Mouse (Mus musculus) megakaryocyte, adult 5-6 weeks (primary cell): Measurements from ENCODE around the gene Polr2b. TPM values are rescaled to one million over a fixed set of nuclear protein-coding genes. Genes with fewer than 3 reads are reported as not detected.
A peak's percentile ranks its signal among the peaks of the same experiment; 100 is the strongest.

Experiments used
- ATAC-seq: 2 replicates; pipeline ENCODE4 v1.8.0; 2016; ENCODE audit warnings: mild to moderate bottlenecking, inconsistent platforms; ENCODE audit not compliant: poor library complexity, severe bottlenecking
- total RNA-seq, 2 experiments: library from RNA; stranded (forward) in 1 of 2; stranded (reverse) in 1 of 2; fragments of 153-499, 151-499 nt in 1 of 2; fragments of 221-1000, 200-1000 nt in 1 of 2; gene quantifications; 2 replicates each; pipeline versions ENCODE4 v1.2.3 to v1.2.4; 2015 to 2017

The Polr2b gene
- total RNA-seq, 2 experiments from 2014 or later, result 79.2 to 100 TPM

DNA sequence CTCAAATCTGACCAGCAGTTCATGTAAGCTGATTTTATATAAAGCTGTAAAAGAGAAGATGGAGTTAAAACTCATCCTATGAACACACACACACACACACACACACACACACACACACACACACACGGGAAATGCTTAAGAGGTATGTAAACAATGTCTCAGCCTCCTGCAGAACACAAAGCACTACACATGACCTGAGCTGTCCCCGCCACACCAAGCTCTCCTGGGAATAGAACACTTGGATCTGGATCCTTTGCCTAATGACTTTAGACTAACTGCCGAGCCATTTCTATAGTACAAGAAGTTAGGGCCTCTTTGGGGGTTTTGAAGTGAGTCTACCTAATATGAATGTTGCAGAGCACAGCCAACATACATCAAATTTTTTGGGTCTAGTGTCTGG lies 52.2 kb downstream of the Polr2b start:
- ATAC-seq, result no peak

DNA sequence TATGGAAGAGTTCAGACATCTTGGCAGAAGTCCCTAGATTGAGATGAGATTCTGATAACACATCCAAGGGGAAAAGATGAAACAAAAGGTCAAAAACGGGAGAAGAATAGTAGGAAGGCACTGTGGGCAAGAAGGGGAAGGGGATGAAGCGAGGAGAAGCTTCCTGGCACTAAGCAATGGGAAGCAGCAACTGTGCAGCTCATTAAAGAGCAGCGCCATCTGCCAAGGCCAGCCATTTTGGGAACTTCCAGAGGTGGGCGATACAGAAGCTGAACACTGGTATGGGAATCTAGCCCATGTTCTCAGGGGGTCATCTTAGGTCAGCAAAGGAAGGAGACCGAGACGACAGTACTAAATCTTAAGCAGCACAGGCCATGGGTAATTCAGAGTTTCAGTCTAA lies 53.7 kb downstream of the Polr2b start:
- ATAC-seq, result no peak

DNA sequence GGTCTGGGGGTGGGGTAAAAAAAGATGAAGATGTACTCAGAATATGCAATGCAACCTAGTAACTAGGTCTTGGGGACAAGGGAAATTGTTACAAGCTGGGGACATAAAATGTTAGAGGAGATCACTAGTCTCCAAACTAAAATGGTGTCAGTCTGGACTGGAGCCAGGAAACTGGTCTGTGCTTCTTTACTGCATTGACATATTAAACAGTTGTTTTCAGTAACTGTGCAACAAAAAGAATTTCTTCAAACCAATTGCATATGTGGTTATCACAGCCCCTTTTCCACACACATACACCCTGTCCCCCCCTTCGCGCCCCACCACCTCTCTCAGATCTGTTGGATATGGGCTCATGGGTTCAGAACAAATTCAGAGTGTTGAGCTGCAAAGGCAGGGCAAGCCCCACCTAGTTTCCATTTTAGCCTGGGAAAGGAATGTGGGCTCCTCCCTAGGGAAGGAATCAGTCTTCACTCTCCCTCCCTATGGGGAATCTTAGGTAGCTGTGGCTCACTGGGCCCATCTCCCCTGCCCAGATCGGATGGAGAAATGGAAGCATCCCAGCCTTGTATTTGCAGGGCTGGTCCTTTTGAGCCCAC lies 54.6 kb downstream of the Polr2b start:
- no peak for ATAC-seq

DNA sequence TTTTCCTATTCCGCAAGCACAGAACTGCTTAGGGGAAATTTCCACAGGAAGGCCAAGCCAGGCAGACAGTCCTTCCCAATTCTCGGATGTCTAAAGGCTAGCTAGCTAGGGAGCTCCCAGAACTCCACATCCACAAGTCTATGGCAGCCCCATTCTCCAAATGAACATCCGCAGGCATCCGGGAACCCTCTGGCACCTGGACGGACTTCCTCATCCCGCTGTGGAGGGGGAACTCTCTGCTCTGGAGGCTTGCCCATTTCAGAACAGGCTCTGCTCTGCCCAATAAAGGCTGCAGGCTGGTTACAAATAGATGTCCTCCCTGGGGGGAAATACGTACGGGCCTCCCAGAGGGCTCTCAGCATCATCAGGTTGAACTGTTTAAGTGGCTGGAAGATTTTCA lies 56.4 kb downstream of the Polr2b start:
- no peak for ATAC-seq

DNA sequence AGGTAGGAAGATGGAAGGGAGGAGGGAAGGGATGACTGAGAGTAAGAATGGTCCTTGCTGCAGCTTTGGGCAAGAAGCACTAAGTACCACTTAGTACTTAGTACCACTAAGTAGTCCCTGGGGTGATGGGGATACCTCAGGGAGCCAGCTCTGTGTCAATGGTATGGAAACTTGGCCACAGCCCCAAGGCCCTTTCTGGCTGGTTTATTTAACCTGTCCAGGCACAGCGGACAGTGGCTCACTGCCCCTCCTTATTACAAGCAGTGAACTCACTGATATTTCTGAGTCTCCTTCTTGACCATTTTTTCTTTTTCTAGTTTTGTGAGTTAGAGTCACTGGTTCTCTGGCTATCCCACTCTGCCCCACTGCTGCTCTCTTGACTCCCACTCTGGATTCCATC lies 57.2 kb downstream of the Polr2b start:
- ATAC-seq, result no peak

DNA sequence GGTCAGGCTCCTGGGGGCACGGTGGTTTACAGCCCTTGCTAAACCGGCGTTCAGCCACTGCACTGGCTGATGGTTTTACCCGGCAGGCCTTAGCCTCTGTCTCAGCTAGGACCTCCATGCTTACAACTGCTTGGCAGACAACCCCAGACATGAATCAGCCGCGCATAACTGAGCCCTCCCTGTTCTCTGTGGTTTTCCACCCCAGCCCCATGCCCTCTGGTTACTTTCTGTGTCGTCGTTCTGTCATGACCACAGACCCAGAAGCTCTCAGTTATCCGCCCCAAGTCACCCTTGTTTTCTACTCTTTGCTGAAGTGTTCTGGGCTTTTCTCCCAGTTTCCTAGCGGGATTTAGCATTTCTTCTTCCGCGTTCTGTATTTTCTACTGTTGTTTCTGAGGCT lies 57.7 kb downstream of the Polr2b start:
- ATAC-seq, result no peak

DNA sequence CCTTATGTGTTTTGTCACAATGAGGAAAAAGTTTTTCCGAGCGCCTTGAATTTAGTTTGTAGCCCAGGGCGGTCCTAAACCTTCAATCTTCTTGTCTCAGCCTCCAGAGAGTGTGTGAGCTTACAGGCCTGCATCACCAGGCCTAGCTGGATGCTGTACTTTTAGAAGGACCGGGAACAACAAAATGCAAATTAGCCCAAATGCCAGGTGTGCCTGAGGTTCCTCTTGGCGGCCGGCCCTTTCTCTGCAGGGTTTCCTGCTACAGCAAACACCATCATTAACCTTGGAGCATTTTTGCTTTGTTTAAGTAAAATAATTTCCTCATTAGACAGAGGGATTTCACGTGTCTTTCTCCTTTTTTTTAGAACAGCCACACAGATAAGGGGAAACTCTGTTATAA lies 58.2 kb downstream of the Polr2b start:
- no peak for ATAC-seq

DNA sequence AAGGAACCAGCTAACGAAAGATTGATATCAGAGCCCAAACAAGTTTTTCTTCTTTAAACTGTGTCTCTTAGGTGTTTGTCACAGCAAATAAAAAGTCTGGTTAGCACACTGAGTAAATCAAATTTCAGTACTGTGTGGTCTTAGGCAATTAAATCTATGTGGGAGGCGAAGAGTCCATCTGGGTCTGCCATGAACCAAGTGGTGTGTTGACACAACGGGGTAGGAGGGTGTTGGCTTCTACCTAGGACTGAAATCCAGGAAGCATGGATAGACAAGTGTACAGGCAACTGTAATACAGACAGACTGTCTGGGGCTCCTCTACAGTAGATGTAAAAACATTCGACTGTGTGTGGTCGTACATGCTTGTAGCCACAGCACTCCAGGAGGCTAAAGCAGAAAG lies 59.4 kb downstream of the Polr2b start:
- ATAC-seq, result no peak

DNA sequence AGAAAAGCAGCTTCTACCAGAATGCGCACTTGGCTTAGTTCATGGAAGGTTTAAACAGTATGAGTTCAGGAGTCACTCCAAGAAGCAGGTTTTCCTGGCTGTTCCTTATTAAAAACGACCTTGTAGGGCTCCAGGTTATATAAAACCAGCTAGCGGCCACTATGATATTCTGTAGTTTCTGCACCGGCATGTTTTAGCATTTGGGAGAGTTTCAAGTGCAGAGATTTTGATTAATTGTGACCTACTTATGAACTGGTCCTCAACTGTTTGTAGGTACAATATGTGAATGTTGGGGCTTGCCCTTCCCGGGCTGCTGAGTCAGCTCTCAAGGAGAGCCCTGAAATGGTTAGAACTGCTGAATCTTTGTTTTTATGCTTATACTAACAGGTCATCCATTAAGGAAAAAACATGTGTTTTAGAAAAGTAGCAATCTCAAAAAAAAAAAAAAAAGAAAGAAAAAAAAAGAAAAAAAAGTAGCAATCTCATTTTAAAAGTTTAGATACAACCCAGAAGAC lies 60.5 kb downstream of the Polr2b start:
- ATAC-seq, result no peak

DNA sequence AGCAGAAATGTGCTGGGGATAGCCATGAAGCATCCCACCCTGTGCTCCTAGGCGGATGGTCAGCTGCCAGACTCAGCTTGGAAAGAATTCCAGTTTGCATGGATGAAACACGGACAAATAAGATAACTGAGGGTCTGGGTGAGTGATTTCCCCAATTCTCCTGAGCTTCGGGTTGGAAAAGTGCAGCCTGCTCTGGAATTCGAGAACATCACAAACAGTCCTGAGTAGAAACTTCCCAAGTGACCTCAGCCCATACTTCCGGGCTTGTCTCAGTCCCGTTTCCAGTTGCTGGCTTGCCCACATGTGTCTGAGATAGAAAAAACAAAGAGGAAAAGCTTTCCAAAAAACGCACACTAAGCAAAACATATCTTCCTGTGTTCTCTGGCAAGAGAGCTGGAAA lies 62.3 kb downstream of the Polr2b start:
- peak; percentile 19; the same call in 1 of the 2 replicates for ATAC-seq

DNA sequence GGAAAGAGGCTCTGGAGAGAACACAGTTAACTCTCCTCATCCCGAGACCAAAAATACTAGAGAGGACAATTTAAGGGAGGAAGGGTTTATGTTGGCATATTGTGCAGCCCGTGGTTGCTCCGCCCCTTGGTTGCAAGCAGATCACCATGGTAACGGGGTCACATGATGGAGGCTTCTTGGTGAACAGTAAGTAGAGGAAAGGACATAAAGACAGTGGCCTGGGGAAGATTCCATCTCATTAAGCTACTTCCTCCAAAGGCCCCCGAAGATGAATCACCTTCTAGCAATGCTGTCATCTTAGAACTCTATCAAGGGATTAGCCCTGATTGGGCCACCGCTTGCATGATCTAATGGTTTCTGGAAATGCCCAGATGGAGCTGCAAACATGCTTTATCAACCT lies 62.8 kb downstream of the Polr2b start:
- ATAC-seq, result peak; percentile 83

DNA sequence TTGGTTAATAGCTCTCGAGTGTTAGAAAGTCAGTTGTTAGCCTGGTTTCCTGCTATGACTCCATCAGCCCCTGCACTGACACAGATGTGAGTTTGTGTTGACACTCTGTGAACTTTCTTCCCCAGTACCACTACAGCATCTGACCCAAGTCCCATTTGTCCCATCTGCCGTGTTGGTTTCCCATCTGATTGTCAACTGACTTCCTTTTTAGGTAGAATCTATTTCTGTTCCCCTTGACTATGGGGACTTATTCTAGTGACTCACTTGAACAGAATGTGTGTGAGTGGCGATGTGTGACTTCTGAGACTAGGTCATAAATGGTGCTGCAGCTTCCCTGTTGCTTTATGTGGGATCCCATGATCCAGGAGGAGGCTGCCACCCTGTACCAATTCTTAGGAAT lies 65.0 kb downstream of the Polr2b start:
- ATAC-seq, result no peak

DNA sequence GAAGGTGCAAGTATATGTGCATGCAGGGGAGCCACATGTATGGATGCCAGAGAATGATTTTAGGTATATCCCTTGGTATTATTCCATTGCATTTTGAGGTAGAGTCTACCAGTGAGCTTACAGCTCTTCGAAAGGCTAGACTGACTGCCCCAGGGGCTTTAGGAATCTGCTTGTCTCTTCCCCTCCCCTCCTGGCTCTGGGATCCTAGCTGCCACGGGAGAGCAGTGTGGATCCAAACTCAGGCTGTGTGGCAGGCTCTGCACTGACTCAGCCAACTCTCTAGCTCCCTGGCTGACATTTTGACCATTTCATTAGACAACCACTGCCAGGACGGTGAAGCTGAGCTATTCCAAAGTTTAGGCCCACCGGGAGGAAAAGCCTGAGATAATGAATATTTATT lies 65.6 kb downstream of the Polr2b start:
- ATAC-seq, result no peak

DNA sequence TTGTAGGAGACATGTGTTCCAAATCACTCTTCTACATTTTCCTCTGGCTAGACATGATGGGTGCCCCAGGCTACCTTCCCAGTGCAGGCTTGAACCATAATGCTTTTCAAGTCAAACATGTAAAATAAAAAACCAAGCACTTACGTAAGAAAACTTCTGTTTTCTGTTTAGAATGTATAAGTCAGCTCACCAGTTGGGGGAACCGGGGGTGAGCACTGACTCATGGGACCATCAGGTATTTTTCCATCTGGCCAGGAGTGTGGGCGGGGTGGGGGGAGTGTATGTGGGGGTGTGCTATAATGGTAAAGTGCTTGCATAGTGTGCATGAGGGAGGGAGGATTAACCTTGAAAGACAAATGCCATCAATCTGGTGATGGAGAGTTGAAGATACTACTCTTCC lies 68.1 kb downstream of the Polr2b start:
- ATAC-seq, result no peak

DNA sequence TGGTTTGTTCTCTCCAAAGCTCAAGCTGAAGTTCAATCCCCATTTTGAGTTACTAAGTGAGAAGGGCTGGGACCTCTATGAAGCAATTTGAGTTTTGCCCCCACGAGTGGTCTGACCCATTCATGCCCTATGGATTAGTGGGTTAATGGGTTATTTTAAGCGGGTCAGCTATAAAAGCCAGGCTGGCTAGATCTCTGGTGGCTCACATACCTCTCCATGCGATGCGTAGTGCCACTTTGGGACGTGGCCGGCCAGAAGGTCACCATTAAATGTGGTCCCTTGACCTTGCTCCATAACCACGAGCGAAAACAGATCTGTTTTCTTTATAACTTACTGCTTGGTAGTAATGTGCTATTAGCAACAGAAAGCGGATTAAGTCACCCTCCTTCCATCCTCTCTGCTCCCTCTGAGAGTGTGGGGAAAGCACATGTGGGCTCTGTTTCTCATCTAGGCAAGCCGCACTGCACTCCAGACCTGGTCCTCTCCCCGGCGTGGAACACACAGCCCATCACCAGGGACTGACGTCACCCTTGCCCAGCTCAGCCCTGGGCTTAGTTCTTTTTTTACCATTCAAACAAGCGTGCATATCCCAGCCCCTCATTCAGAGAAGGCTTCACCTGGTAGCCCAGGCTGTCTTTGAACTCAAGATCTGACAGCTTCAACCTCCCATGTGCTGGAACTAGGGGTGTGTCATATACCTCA lies 69.6 kb downstream of the Polr2b start:
- ATAC-seq, result no peak

DNA sequence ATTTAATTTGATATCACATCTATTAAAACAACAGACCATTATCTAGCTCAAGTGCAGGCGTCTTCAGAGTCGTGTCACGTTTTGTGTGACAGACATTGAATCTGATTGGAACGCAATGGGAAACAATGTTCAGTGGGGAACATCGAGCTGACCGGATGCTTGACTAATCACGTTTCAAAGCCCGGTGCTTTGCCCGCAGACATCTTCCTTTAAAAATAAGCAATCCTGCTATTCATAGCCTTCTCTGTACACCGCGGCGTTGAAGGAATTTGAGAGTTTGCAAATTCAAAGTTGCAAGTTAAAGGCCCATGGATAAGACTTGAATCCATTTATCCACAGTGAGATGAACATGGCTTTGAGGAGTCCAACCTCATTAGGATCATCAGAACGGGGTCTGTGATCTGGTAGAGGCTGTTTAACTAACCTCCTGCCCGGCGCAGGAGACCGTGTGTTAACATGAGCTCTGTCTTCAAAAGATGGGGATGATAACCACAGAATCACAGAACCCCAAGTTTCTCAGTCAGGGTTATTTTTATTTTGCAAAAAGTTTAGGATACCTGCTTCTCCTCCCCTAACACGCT lies 70.5 kb downstream of the Polr2b start:
- no peak for ATAC-seq

DNA sequence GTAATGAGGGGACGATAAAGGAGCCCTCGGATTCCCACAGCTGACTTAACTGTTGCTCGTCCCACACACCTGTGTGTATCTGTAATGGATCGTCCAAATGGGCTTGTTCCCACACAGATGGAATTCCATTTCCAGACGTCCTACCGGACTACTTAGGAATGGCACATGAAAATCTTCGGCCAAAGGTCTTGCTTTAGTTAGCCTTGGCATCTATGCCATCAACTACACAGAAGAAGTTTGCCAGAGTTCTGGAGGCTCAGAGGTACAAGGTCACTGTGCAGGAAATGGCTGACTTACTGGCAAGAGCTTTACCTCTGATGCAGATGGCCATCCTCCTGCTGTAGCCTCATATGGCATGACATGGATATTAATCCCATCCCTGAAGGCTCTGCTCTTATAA lies 71.3 kb downstream of the Polr2b start:
- no peak for ATAC-seq

DNA sequence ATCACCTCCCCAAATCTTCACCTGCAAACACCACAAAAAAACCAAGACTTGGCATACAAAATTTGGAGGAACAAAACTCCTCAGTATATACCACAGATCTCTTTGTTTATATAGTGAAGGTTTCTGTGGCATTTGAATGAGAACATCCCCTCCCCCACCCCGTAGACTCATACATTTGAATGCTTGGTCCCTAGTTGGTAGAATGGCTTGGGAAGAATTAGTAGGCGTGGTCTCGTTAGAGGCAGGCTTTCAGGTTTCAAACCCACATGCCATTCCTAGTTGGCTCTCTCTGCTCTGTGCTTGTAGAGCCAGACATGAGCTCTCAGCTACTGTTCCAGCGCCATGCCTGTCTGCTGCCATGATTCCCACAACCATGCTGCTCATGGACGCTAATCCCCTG lies 71.7 kb downstream of the Polr2b start:
- no peak for ATAC-seq

DNA sequence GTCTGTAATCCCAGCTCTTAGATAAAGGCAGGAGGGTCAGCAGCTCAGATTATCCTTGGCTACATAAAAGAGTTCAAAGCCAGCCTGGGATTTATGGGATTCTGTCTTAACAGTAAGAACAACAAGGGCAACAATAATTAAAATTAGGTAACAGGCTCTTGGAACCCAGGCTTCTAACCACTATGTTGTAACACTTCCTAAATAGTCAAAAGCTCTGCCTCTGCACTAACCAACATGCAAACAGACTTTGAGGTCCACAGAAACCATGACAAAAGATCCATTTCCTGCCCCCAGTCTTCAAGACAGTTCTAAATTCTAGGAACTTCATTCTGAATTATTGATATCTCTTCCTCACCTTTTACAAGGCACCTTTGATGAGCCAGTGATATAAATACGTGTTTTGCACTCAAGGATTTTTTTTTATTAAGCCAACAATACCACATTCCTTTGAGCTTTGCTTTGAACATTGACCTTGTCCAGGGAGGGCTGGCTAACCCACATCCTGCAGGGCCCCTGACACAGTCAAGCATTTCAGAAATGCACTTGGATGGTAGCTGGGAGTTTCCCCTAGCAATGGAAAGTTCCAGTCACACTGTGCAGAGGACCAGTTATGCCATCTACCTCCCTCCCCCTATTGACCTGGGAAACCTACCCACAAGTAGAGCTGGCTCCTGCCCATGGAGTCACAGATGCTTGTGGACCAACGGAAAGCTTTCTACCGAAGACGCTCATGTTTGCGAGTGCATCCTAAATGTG lies 74.0 kb downstream of the Polr2b start:
- ATAC-seq, result peak; percentile 57

DNA sequence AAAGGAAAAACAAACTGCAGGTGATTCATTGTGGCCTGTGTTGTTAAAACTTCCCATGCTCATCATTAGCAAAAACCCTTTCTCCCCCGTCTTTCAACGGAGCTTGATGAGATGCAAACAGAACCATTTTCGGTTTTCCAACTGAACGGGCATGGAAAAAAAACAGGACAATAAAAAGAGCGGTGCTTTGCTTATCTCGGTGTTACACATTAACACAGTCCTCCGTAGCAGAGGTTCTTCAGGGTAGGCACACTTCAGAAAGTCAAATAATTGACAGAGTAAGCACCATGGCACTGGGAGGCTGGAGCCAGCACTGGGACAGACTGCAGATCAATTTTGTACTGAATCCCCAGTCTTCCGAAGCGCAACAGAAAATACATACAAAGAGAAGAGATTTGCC lies 74.8 kb downstream of the Polr2b start:
- ATAC-seq, result no peak

DNA sequence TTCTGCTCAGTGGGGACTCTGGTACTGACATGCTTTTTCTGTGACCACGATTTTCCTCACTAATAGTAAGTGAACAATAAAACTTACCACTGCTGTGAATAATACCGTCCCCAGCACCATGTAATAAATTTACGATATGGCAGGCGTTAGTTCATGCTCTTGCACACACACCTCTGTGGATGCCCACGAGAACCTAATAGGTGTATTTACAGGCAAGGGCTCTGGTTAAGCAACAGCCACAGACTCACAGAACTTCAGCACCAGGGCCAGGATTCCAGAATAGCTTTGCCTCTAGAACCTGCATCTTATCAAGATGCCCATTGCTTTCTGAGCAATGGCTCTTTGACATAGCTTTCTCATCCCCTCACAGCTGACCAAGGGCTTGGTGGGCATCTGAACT lies 75.3 kb downstream of the Polr2b start:
- ATAC-seq, result no peak
